Comparison of ENCODE assay signal across 21 mouse cellular contexts in genomic region chr4:42956581-42956980, GRCm38 (mm10). TPM values are rescaled to one million over a fixed set of nuclear protein-coding genes. Genes with fewer than 3 reads are reported as not detected.
DNase-seq lines count a peak whose midpoint lies in the region; TF ChIP-seq lines count a peak whose summit lies in the region.
"Had no signal": no experiment of that assay in that cellular context is flagged by ENCODE, and none has a peak within 500 bp of the region (broad histone marks: within the 10 kb centered on the region; RNA-seq: fewer than 3 reads in every experiment).

No protein-coding gene starts in this region.

- H3K27ac ChIP-seq in cerebellum, adult 2 months (ENCODE audit: insufficient read depth, low read length), result no peak overlapping the region
- H3K27ac ChIP-seq in heart, adult 2 months, result no peak overlapping the region
- no peak overlapping the region for H3K27ac ChIP-seq in left cerebral cortex, adult 2 months
- H3K27ac ChIP-seq: embryonic facial prominence, embryonic 10.5 days; embryonic facial prominence, embryonic 12.5 days; forebrain, embryonic 13.5 days; forebrain, embryonic 15.5 days had no signal

- no peak for TF ChIP-seq EP300 in heart, adult 2 months (IDR thresholded peaks at IDR 0.05; ENCODE audit: insufficient read depth, low read depth, low read length)

- DNase-seq in cerebellum, adult 9-11 months, result peak; percentile 24
- no peak for DNase-seq in cerebellum, adult 2 months
- DNase-seq in heart, adult 11 months, result peak; percentile 92
- no peak for DNase-seq in heart, adult 2 months
- DNase-seq in left cerebral cortex, adult 2 months (ENCODE audit: extremely low spot score in 1 of 2, low spot score in 2 of 2), result peak in 1 of 2 experiments; percentile 13
- no peak for DNase-seq in left cerebral cortex, postnatal 25 days (ENCODE audit: low spot score in 2 of 2)
- DNase-seq: adrenal gland, adult 2 months; adrenal gland, postnatal 10 days; adrenal gland, postnatal 36 days; B cell, adult 2 months; cerebellum, adult 11-12 months; cerebellum, adult 8-10 months; cerebellum, postnatal 10 days; cerebellum, postnatal 25 days; forebrain, postnatal 0 days had no signal

- H3K4me3 ChIP-seq in cerebellum, adult 2 months (replicated peaks; ENCODE audit: insufficient read depth, low read depth, low read length), result no peak overlapping the region
- no peak overlapping the region for H3K4me3 ChIP-seq in heart, adult 2 months
- peak overlapping the region; percentile 2; the same call in 1 of the 2 replicates for H3K4me3 ChIP-seq in left cerebral cortex, adult 2 months
- H3K4me3 ChIP-seq: embryonic facial prominence, embryonic 10.5 days; embryonic facial prominence, embryonic 12.5 days; forebrain, embryonic 13.5 days; forebrain, embryonic 15.5 days had no signal

- H3K4me1 ChIP-seq in cerebellum, adult 2 months (ENCODE audit: control insufficient read depth, insufficient read depth, low read length), result peaks cover 30% of the 10 kb centered on the region
- peaks cover 6% of the 10 kb centered on the region for H3K4me1 ChIP-seq in heart, adult 2 months (ENCODE audit: control insufficient read depth, insufficient read depth, low read length)

- H3K79me2 ChIP-seq in heart, adult 2 months (replicated peaks; ENCODE audit: control insufficient read depth, insufficient read depth, low read length), result no peaks in the 10 kb centered on the region

- no peaks in the 10 kb centered on the region for H3K27me3 ChIP-seq in cerebellum, adult 2 months (ENCODE audit: control insufficient read depth, insufficient read depth, low read length)
- H3K27me3 ChIP-seq in heart, adult 2 months (ENCODE audit: control insufficient read depth, insufficient read depth, low read length), result no peaks in the 10 kb centered on the region
- H3K27me3 ChIP-seq: CH12.LX; embryonic facial prominence, embryonic 12.5 days; forebrain, embryonic 13.5 days; forebrain, embryonic 15.5 days had no signal

- intact Hi-C loops in heart, adult 2 months (cut with DNase I), result no loop called here
- intact Hi-C loops in left cerebral cortex, adult 2 months (cut with DNase I), result no loop called here
- intact Hi-C loops in left cerebral cortex, postnatal 25 days (cut with DNase I), result no loop called here

- no peak overlapping the region for H3K9ac ChIP-seq in heart, adult 2 months (ENCODE audit: low read depth, low read length)
- H3K9ac ChIP-seq: embryonic facial prominence, embryonic 12.5 days; forebrain, embryonic 13.5 days; forebrain, embryonic 15.5 days; forebrain, postnatal 0 days had no signal

- no peak for TF ChIP-seq POLR2A in cerebellum, adult 2 months (IDR thresholded peaks at IDR 0.05; ENCODE audit: borderline replicate concordance, insufficient read depth, low read length)
- no peak for TF ChIP-seq POLR2A in heart, adult 2 months (IDR thresholded peaks at IDR 0.05; ENCODE audit: insufficient read depth, low read depth, low read length)

- H3K36me3 ChIP-seq in heart, adult 2 months (ENCODE audit: control insufficient read depth, insufficient read depth, low read length), result no peaks in the 10 kb centered on the region

- no peak for TF ChIP-seq CTCF in cerebellum, adult 2 months (IDR thresholded peaks at IDR 0.05; ENCODE audit: borderline replicate concordance, insufficient read depth, low read depth, low read length)
- no peak for TF ChIP-seq CTCF in heart, adult 2 months (IDR thresholded peaks at IDR 0.05)
- TF ChIP-seq CTCF in left cerebral cortex, adult 2 months (IDR thresholded peaks at IDR 0.05), result no peak

- WGBS in cerebellum, adult 2 months, result 91% methylated on average over 17 of the region's 17 CpGs
- WGBS in heart, adult 2 months, result 93% methylated on average over 17 of the region's 17 CpGs

RNA-seq across cellular contexts. Expression of gene Dnajb5, which starts 7.0 kb away (rescaled TPM):
- polyA plus RNA-seq in cerebellum, adult 2 months (2012; rRNA removed), result 55.0 and 58.7 TPM in 2 replicates
- total RNA-seq in heart, adult 2 months (2021), result 100 to 1,000 TPM in 1 of 2 experiments, 10 to 100 TPM in 1; 88.5 to 103 TPM
- 45.6 and 51.1 TPM in 2 replicates for polyA plus RNA-seq in heart, adult 2 months (2012; rRNA removed)
- total RNA-seq in left cerebral cortex, adult 2 months (2021), result 100 to 1,000 TPM; 216 to 338 TPM
- total RNA-seq in left cerebral cortex, postnatal 25 days (2021), result 100 to 1,000 TPM; 221 to 264 TPM

RNA-seq across cellular contexts. Expression of gene 1700022I11Rik, which starts 12.8 kb away (rescaled TPM):
- polyA plus RNA-seq in cerebellum, adult 2 months (2012; rRNA removed), result not detected in 2 replicates
- total RNA-seq in heart, adult 2 months (2021), result not detected
- not detected in 2 replicates for polyA plus RNA-seq in heart, adult 2 months (2012; rRNA removed)
- total RNA-seq in left cerebral cortex, adult 2 months (2021), result not detected
- total RNA-seq in left cerebral cortex, postnatal 25 days (2021), result not detected
- total RNA-seq: adrenal gland, adult 2 months; adrenal gland, postnatal 10 days; adrenal gland, postnatal 36 days; forebrain, postnatal 0 days had no signal
- polyA plus RNA-seq: adrenal gland, adult 2 months; cortical plate, adult 2 months had no signal

RNA-seq across cellular contexts. Expression of gene Phf24, which starts 40.1 kb away (rescaled TPM):
- polyA plus RNA-seq in cerebellum, adult 2 months (2012; rRNA removed), result 79.9 and 84.1 TPM in 2 replicates
- total RNA-seq in heart, adult 2 months (2021), result 1 to 10 TPM; 5.0 to 5.8 TPM
- polyA plus RNA-seq in heart, adult 2 months (2012; rRNA removed), result 4.8 and 7.8 TPM in 2 replicates
- total RNA-seq in left cerebral cortex, adult 2 months (2021), result 100 to 1,000 TPM; 359 to 380 TPM
- total RNA-seq in left cerebral cortex, postnatal 25 days (2021), result 100 to 1,000 TPM; 337 to 354 TPM
- total RNA-seq: CH12.LX had no signal

RNA-seq across cellular contexts. Expression of gene Vcp, which starts 43.7 kb away (rescaled TPM):
- polyA plus RNA-seq in cerebellum, adult 2 months (2012; rRNA removed), result 196 and 200 TPM in 2 replicates
- total RNA-seq in heart, adult 2 months (2021), result 100 to 1,000 TPM; 238 to 254 TPM
- polyA plus RNA-seq in heart, adult 2 months (2012; rRNA removed), result 127 and 204 TPM in 2 replicates
- total RNA-seq in left cerebral cortex, adult 2 months (2021), result 100 to 1,000 TPM; 179 to 186 TPM
- total RNA-seq in left cerebral cortex, postnatal 25 days (2021), result 100 to 1,000 TPM; 187 to 191 TPM

RNA-seq across cellular contexts. Expression of gene Fancg, which starts 53.7 kb away (rescaled TPM):
- 36.2 and 36.7 TPM in 2 replicates for polyA plus RNA-seq in cerebellum, adult 2 months (2012; rRNA removed)
- 1 to 10 TPM; 2.8 to 3.2 TPM for total RNA-seq in heart, adult 2 months (2021)
- polyA plus RNA-seq in heart, adult 2 months (2012; rRNA removed), result 3.9 and 4.9 TPM in 2 replicates
- 10 to 100 TPM; 15.1 to 17.4 TPM for total RNA-seq in left cerebral cortex, adult 2 months (2021)
- total RNA-seq in left cerebral cortex, postnatal 25 days (2021), result 10 to 100 TPM in 1 of 2 experiments, 1 to 10 TPM in 1; 9.1 to 12.1 TPM

Comparison
In these comparisons a context has a peak if more than half of its experiments do, and no peak if none do; other contexts are left out.
1. DNase-seq: peak in cerebellum, adult 9-11 months (single experiment) and heart, adult 11 months (single experiment); none in cerebellum, adult 2 months (0 of 2), heart, adult 2 months (0 of 2) and left cerebral cortex, postnatal 25 days (0 of 2).
2. RNA of gene Phf24, which starts 40.1 kb away (total RNA-seq): 359 to 380 TPM in left cerebral cortex, adult 2 months and 337 to 354 TPM in left cerebral cortex, postnatal 25 days; 5.0 to 5.8 TPM in heart, adult 2 months; every median in the first group is over 10 times any median in the second.